Mouse (Mus musculus) C2C12 (cell line): ENCODE results near the gene Cdan1. TPM values are rescaled to one million over a fixed set of nuclear protein-coding genes. Genes with fewer than 3 reads are reported as not detected.
"Not testable (repeated sequence)": the region's sequence is repeated elsewhere in the genome, so short reads cannot be mapped to it uniquely, and the experiment has no call there.

Source experiments
- H3K27me3 ChIP-seq: one replicate; pipeline ENCODE4 v1.6.1; 2011; ENCODE audit not compliant: control insufficient read depth, insufficient read depth, insufficient read length
- H3K36me3 ChIP-seq: one replicate; pipeline ENCODE4 v1.6.1; 2011; ENCODE audit not compliant: control insufficient read depth, insufficient read depth
- H3K4me3 ChIP-seq: one replicate; pipeline ENCODE4 v1.5.1; 2011; ENCODE audit warnings: mild to moderate bottlenecking, control low read depth; ENCODE audit not compliant: poor library complexity, insufficient read depth, severe bottlenecking
- H3K79me2 ChIP-seq: one replicate; pipeline ENCODE4 v1.6.1; 2011; ENCODE audit not compliant: control insufficient read depth, insufficient read depth
- H3K79me3 ChIP-seq: one replicate; pipeline ENCODE4 v1.6.1; 2011; ENCODE audit warnings: low read depth, control low read depth
- H3ac ChIP-seq: one replicate; pipeline ENCODE3; 2011; ENCODE audit warnings: low read depth; ENCODE audit not compliant: control insufficient read depth, insufficient read length
- CEBPB ChIP-seq: IDR thresholded peaks from one replicate; pipeline ENCODE4 v1.6.1; 2011; ENCODE audit warnings: low read depth, mild to moderate bottlenecking, control low read depth, moderate library complexity
- CTCF ChIP-seq: IDR thresholded peaks from one replicate; pipeline ENCODE4 v1.5.1; 2011; ENCODE audit not compliant: control insufficient read depth, insufficient read depth, insufficient read length
- FOSL1 ChIP-seq: IDR thresholded peaks from one replicate; pipeline ENCODE4 v1.8.0; 2011; ENCODE audit warnings: mild to moderate bottlenecking, low read length; ENCODE audit not compliant: poor library complexity, insufficient read depth, severe bottlenecking
- MAX ChIP-seq: IDR thresholded peaks from one replicate; pipeline ENCODE4 v1.6.1; 2011; ENCODE audit warnings: mild to moderate bottlenecking, control low read depth
- MYOD1 ChIP-seq: IDR thresholded peaks from one replicate; pipeline ENCODE4 v1.6.1; 2011; ENCODE audit warnings: low read depth; ENCODE audit not compliant: control insufficient read depth, insufficient read length
- MYOG ChIP-seq: IDR thresholded peaks from one replicate; pipeline ENCODE4 v1.6.1; 2011; ENCODE audit not compliant: control insufficient read depth, insufficient read length; ENCODE audit errors: extremely low read depth
- USF1 ChIP-seq: IDR thresholded peaks from one replicate; pipeline ENCODE4 v1.6.1; 2011; ENCODE audit warnings: low read depth, mild to moderate bottlenecking, control low read depth, moderate library complexity
- polyA plus RNA-seq: library from polyadenylated mRNA; unstranded; fragments of >200 nt; fragmentation: generic; extraction: Trizol; gene quantifications from one replicate; pipeline ENCODE4 v1.2.1, GENCODE M21; 2012; ENCODE audit warnings: missing spikeins

The Cdan1 gene
- polyA plus RNA-seq, 1 experiment: 6.5 TPM

DNA sequence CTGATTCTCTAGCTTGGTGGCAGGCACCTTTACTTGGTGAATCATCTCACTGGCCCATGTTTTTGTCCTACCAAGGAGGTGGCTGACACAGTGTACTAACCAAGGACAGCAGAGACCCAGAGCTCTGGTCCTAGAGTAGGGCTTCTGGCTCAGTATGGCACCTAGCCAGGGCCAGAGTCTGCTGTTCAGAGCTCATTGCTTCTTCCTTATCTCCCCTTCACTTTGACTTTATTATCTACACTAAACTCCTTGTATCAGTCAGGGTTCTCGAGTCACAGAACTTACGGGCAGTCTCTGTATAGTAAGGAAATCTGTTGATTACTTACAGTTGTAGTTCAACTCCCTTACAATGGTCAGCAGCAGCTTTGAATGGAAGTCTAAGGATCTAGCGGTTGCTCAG, 139.0 kb downstream of the Cdan1 start:
- no peaks in the 10 kb centered on the region for H3K27me3 ChIP-seq
- H3K79me3 ChIP-seq: no peaks in the 10 kb centered on the region
- H3K36me3 ChIP-seq: peaks cover 51% of the 10 kb centered on the region
- no peaks in the 10 kb centered on the region for H3K79me2 ChIP-seq
- H3K4me3 ChIP-seq: no peak overlapping the region
- H3ac ChIP-seq: no peak overlapping the region
- TF ChIP-seq MYOG: no peak
- TF ChIP-seq CTCF: no peak
- no peak for TF ChIP-seq USF1
- TF ChIP-seq MYOD1: no peak
- TF ChIP-seq FOSL1: no peak
- TF ChIP-seq CEBPB: no peak
- no peak for TF ChIP-seq MAX

DNA sequence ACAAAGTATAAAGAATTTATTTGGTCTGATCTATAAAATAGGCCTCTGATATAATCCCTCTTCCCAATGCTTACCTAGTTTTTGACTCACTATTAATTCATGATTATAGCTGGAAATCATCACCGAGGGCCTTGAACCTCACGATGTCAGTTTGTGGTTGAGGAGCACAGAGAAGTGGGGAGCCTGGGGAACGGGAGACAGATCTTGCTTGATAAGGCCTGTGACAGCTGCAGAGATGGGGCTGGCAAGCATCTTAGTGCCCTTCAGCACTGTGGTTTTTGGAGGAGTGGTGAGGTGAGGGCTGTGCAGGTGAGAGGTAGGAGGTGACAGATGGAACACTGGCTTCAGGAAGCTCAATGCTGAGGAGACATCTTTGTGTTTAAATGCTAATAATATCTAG, 139.8 kb downstream of the Cdan1 start:
- Histone ChIP-seq H3K79me3 (no peaks in the 10 kb centered on the region), H3K36me3 (peaks cover 43% of the 10 kb centered on the region), H3ac (no peak overlapping the region), H3K79me2 (no peaks in the 10 kb centered on the region), H3K27me3 (no peaks in the 10 kb centered on the region), H3K4me3 (no peak overlapping the region)
- TF ChIP-seq MYOD1: no peak
- TF ChIP-seq FOSL1: no peak
- no peak for TF ChIP-seq MAX
- no peak for TF ChIP-seq MYOG
- no peak for TF ChIP-seq CEBPB

DNA sequence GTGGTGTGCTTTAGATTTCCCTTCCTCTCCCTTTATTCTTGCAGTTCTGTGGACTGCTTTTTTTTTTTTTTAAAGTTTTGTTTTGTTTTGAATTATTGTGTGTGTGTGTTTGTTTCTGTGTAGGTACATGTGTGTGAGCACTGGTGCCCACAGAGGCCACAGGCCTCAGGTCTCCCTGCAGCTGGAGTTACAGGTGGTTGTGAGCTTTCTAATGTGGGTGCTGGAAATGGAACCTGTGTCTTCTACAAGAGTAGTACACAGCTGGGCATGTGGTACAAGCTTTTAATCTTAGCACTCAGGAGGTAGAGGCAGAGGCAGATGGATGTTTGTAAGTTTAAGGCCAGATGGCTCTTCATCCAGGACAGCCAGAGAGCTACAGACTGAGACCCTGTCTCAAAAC, 142.9 kb downstream of the Cdan1 start:
- Histone ChIP-seq H3ac (no peak overlapping the region), H3K79me2 (no peaks in the 10 kb centered on the region), H3K4me3 (no peak overlapping the region), H3K79me3 (no peaks in the 10 kb centered on the region), H3K36me3 (peaks cover 13% of the 10 kb centered on the region), H3K27me3 (no peaks in the 10 kb centered on the region)
- TF ChIP-seq CTCF (no peak), CEBPB (no peak), MAX (no peak)

DNA sequence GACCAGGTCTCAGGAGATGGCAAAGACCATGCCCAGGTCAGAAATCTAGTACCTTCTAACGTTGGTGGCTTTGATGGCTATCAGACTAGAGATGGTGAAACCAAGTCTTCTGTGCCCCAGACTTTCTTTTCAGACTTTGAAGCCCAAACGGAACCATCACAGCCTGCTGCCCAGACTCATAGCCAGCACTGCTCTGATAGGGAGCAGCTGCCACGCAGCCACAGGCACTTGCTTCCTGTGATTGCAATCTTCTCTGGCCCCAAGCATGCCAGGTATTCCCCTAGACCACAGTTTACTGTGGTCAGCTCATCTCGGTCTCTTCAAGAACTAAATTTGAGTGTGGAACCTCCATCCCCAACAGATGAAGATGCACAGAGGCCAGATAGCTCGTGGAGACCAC, 147.3 kb downstream of the Cdan1 start:
- no peak overlapping the region for H3K4me3 ChIP-seq
- peaks cover 6% of the 10 kb centered on the region for H3K36me3 ChIP-seq
- H3K79me2 ChIP-seq: no peaks in the 10 kb centered on the region
- TF ChIP-seq USF1: no peak
- TF ChIP-seq MYOD1: no peak
- no peak for TF ChIP-seq MYOG
- no peak for TF ChIP-seq CTCF
- TF ChIP-seq FOSL1: no peak
- TF ChIP-seq MAX: no peak
- TF ChIP-seq CEBPB: no peak
- no peaks in the 10 kb centered on the region for H3K27me3 ChIP-seq
- no peak overlapping the region for H3ac ChIP-seq
- no peaks in the 10 kb centered on the region for H3K79me3 ChIP-seq

DNA sequence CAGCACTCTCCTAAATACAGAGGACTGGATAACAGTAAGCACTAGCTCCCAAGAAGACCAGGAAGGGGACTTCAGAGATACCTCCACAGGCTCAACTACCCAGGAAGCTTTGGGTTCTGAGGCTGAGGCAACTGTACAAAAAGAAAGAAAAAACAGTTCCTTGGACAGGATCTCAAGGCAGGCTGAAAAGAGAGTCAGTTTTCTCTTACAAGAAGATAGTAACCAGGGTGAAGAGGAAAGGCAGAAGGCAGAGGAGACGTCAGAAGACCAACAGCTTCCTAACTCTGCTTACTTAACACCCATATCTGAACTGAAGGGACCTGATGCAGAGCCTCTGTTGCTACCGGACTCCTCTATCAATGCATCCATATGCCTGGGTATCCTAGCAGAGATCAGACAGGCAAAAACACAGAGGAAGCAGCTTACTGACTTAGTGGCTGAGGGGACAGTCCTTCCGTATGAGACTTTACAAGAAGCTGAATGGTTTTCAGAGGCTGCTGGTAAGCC, 149.5 kb downstream of the Cdan1 start:
- Histone ChIP-seq H3K27me3 (no peaks in the 10 kb centered on the region), H3K79me2 (no peaks in the 10 kb centered on the region), H3ac (no peak overlapping the region), H3K79me3 (no peaks in the 10 kb centered on the region), H3K36me3 (peaks cover 16% of the 10 kb centered on the region), H3K4me3 (no peak overlapping the region)
- TF ChIP-seq MYOG: no peak
- no peak for TF ChIP-seq MAX
- no peak for TF ChIP-seq FOSL1
- no peak for TF ChIP-seq CEBPB
- no peak for TF ChIP-seq CTCF
- no peak for TF ChIP-seq USF1
- no peak for TF ChIP-seq MYOD1

DNA sequence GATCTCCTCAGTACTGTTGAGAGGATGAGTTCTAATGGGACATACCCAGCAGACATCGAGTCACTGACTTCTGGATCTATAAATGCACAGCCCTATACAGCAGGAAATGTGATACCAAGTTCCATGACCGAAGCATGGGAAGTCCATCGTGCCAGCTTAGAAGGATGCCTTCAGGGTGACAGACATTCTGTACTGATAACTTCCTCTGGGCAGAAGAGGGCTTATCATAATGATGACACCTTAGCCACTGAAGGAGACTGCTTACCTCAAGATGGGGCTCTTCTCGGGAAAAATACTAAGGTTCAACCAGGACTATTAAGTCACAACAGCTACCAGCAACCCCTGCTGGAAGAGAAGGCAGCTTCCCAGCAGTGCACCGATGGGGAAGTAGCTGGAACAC, 152.2 kb downstream of the Cdan1 start:
- Histone ChIP-seq H3ac (no peak overlapping the region), H3K4me3 (no peak overlapping the region), H3K79me2 (no peaks in the 10 kb centered on the region), H3K27me3 (no peaks in the 10 kb centered on the region), H3K79me3 (no peaks in the 10 kb centered on the region), H3K36me3 (peaks cover 20% of the 10 kb centered on the region)
- no peak for TF ChIP-seq FOSL1
- TF ChIP-seq USF1: no peak
- TF ChIP-seq MYOD1: no peak
- no peak for TF ChIP-seq CTCF
- TF ChIP-seq MAX: no peak
- TF ChIP-seq MYOG: no peak
- no peak for TF ChIP-seq CEBPB

DNA sequence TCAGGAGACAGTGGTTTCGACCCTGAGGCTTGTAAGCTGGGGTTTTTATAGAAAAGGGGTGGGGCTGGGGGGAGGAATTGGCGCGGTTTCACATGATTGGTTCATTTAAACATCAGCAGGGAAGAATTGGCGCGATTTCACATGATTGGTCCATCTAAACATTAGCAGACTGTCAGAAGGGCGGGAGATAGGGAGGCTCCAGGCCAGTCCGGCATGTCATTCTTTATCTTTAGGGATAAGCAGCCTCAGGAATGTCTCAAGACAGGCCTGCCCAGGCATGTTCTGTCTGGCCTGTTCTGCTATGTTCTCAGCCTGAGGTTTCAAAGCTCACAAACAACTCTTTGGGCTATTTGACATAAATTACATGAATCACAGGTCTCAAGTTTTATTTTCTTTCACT, 168.8 kb downstream of the Cdan1 start:
- H3K27me3 ChIP-seq, H3K79me2 ChIP-seq, H3ac ChIP-seq, H3K4me3 ChIP-seq, H3K79me3 ChIP-seq: not testable (repeated sequence)
- peaks cover 16% of the 10 kb centered on the region for H3K36me3 ChIP-seq
